Mouse (Mus musculus): Measurements from ENCODE around the gene Ddit4. TPM values are rescaled to one million over a fixed set of nuclear protein-coding genes. Genes with fewer than 3 reads are reported as not detected.

Gene Ddit4
- polyA plus RNA-seq, 1 experiment, result 28.2 TPM

GRCm38 (mm10) chr10:59952152-59952780, 632 bp upstream of the Ddit4 start:
- under 1% methylated on average over 31 of the region's 31 CpGs for WGBS

GRCm38 (mm10) chr10:59950716-59951191, 880 bp downstream of the Ddit4 start:
- WGBS, result 1% methylated on average over 23 of the region's 23 CpGs
- no peak for DNase-seq (ENCODE audit: low read depth, low spot score)

More at GRCm38 (mm10) chr10:59952152-59952780, 632 bp upstream of the Ddit4 start:
- no peak for DNase-seq (ENCODE audit: low read depth, low spot score)

- DNase-seq (ENCODE audit: low read depth, low spot score), result no peak
- WGBS, result 18% methylated on average over 15 of the region's 15 CpGs
Observed at GRCm38 (mm10) chr10:59949783-59950605, 1.6 kb downstream of the Ddit4 start.

GRCm38 (mm10) chr10:59949255-59949648, 2.4 kb downstream of the Ddit4 start:
- WGBS, result 32% methylated on average over 1 of the region's 1 CpGs
- no peak for DNase-seq (ENCODE audit: low read depth, low spot score)

- no peak for DNase-seq (ENCODE audit: low read depth, low spot score)
- WGBS, result 30% methylated on average over 6 of the region's 6 CpGs
Observed at GRCm38 (mm10) chr10:59948363-59949254, 3.0 kb downstream of the Ddit4 start.

GRCm38 (mm10) chr10:59947296-59948073, 4.1 kb downstream of the Ddit4 start:
- DNase-seq (ENCODE audit: low read depth, low spot score), result no peak
- 58% methylated on average over 7 of the region's 7 CpGs for WGBS

GRCm38 (mm10) chr10:59946362-59946761, 5.3 kb downstream of the Ddit4 start:
- WGBS, result 86% methylated on average over 5 of the region's 5 CpGs
- DNase-seq (ENCODE audit: low read depth, low spot score), result no peak

- 96% methylated on average over 3 of the region's 3 CpGs for WGBS
- DNase-seq (ENCODE audit: low read depth, low spot score), result no peak
Observed at GRCm38 (mm10) chr10:59945416-59945815, 6.2 kb downstream of the Ddit4 start.

- WGBS, result 8% methylated on average over 13 of the region's 13 CpGs
Observed at GRCm38 (mm10) chr10:59943421-59943989, 8.1 kb downstream of the Ddit4 start.

GRCm38 (mm10) chr10:59942847-59943420, 8.7 kb downstream of the Ddit4 start:
- DNase-seq (ENCODE audit: low read depth, low spot score), result no peak
- WGBS, result 3% methylated on average over 16 of the region's 16 CpGs

More at GRCm38 (mm10) chr10:59943421-59943989, 8.1 kb downstream of the Ddit4 start:
- no peak for DNase-seq (ENCODE audit: low read depth, low spot score)

- DNase-seq (ENCODE audit: low read depth, low spot score), result no peak
- WGBS, result 54% methylated on average over 21 of the region's 21 CpGs
Observed at GRCm38 (mm10) chr10:59942281-59942846, 9.3 kb downstream of the Ddit4 start.

- 84% methylated on average over 1 of the region's 1 CpGs for WGBS
- no peak for DNase-seq (ENCODE audit: low read depth, low spot score)
Observed at GRCm38 (mm10) chr10:59939081-59939480, 12.6 kb downstream of the Ddit4 start.

GRCm38 (mm10) chr10:59938662-59939061, 13.0 kb downstream of the Ddit4 start:
- DNase-seq (ENCODE audit: low read depth, low spot score), result no peak
- 52% methylated on average over 5 of the region's 5 CpGs for WGBS

GRCm38 (mm10) chr10:59936058-59936856, 15.4 kb downstream of the Ddit4 start:
- 43% methylated on average over 8 of the region's 8 CpGs for WGBS
- DNase-seq (ENCODE audit: low read depth, low spot score), result no peak

GRCm38 (mm10) chr10:59934039-59934438, 17.6 kb downstream of the Ddit4 start:
- WGBS, result 65% methylated on average over 3 of the region's 3 CpGs
- no peak for DNase-seq (ENCODE audit: low read depth, low spot score)

GRCm38 (mm10) chr10:59932521-59932920, 19.1 kb downstream of the Ddit4 start:
- WGBS, result 49% methylated on average over 6 of the region's 6 CpGs
- no peak for DNase-seq (ENCODE audit: low read depth, low spot score)

GRCm38 (mm10) chr10:59930996-59931395, 20.6 kb downstream of the Ddit4 start:
- DNase-seq (ENCODE audit: low read depth, low spot score), result no peak
- 67% methylated on average over 10 of the region's 10 CpGs for WGBS
